Mouse (Mus musculus) intestine, embryonic 14.5 days (tissue): ENCODE data around the gene Cpsf4l. TPM values are rescaled to one million over a fixed set of nuclear protein-coding genes. Genes with fewer than 3 reads are reported as not detected.

Source experiments
- ATAC-seq: fragments of 200-750 bp; cut with Nextera tagmentation; replicated peaks from 2 replicates; pipeline ENCODE4 v1.8.0; 2017; ENCODE audit warnings: low read depth, moderate number of reproducible peaks, moderate TSS enrichment, moderate library complexity; ENCODE audit not compliant: low FRiP score, low TSS enrichment
- DNase-seq: peaks from one replicate; pipeline ENCODE4 v3.0.0-alpha.2; 2018; ENCODE audit warnings: low spot score
- H3K27ac ChIP-seq: fragments of 300-500 bp; sonication (generic); 2 replicates; pipeline ENCODE4 v1.5.1; 2014; ENCODE audit warnings: low read depth, mild to moderate bottlenecking, control low read depth
- H3K27me3 ChIP-seq: fragments of 300-500 bp; sonication (generic); replicated peaks from 2 replicates; pipeline ENCODE4 v1.6.1; 2014; ENCODE audit warnings: low read length, control low read depth; ENCODE audit not compliant: control insufficient read depth, insufficient read depth
- H3K36me3 ChIP-seq: fragments of 300-500 bp; sonication (generic); 2 replicates; pipeline ENCODE4 v1.6.1; 2014; ENCODE audit warnings: low read length, control low read depth; ENCODE audit not compliant: control insufficient read depth, insufficient read depth
- H3K4me1 ChIP-seq: fragments of 300-500 bp; sonication (generic); replicated peaks from 2 replicates; pipeline ENCODE4 v1.6.1; 2014; ENCODE audit warnings: low read length, control low read depth, mixed read lengths; ENCODE audit not compliant: control insufficient read depth, insufficient read depth
- H3K4me2 ChIP-seq: fragments of 300-500 bp; sonication (generic); 2 replicates; pipeline ENCODE4 v1.6.1; 2014; ENCODE audit warnings: low read length
- H3K4me3 ChIP-seq: fragments of 300-500 bp; sonication (generic); 2 replicates; pipeline ENCODE4 v1.5.1; 2014; ENCODE audit warnings: low read depth, low read length, control low read depth, mixed read lengths
- H3K9ac ChIP-seq: fragments of 300-500 bp; sonication (generic); 2 replicates; pipeline ENCODE4 v1.6.1; 2014; ENCODE audit warnings: mild to moderate bottlenecking, low read length
- H3K9me3 ChIP-seq: fragments of 300-500 bp; sonication (generic); 2 replicates; pipeline ENCODE4 v1.6.1; 2016; ENCODE audit warnings: low read length, control low read depth; ENCODE audit not compliant: control insufficient read depth
- WGBS: fragments of 180-500 bp; shearing (Covaris S2); extraction: QIAGEN DNeasy Blood & Tissue Kit; methylation state at CpG from one replicate; pipeline ENCODE4 v1.1.7; 2014; 5-methylcytosine and 5-hydroxymethylcytosine counted together
- polyA plus RNA-seq: library from polyadenylated mRNA; unstranded; fragments of >200 nt; fragmentation: Nextera tagmentation; extraction: Ambion mirVana; gene quantifications from 2 replicates; pipeline ENCODE4 v1.2.1, GENCODE M21; 2014

The Cpsf4l gene
- polyA plus RNA-seq, 1 experiment from 2014 or later, result 0.18 TPM

GRCm38 (mm10) chr11:113750571-113751483 lies 41.0 kb upstream of the Cpsf4l start:
- H3K4me2 ChIP-seq, result peak overlapping the region; percentile 93
- no peaks in the 10 kb centered on the region for H3K9me3 ChIP-seq
- DNase-seq, result peak; percentile 90
- peak overlapping the region; percentile 94 for H3K9ac ChIP-seq
- peak; percentile 53 for ATAC-seq
- peak overlapping the region; percentile 93 for H3K27ac ChIP-seq
- peaks cover 6% of the 10 kb centered on the region; the same call in 1 of the 2 replicates for H3K36me3 ChIP-seq
- H3K27me3 ChIP-seq, result no peaks in the 10 kb centered on the region
- under 1% methylated on average over 58 of the region's 67 CpGs for WGBS
- H3K4me3 ChIP-seq, result peak overlapping the region; percentile 91
- H3K4me1 ChIP-seq, result peaks cover 44% of the 10 kb centered on the region

- WGBS, result under 1% methylated on average over 9 of the region's 9 CpGs
- no peaks in the 10 kb centered on the region for H3K27me3 ChIP-seq
- H3K4me2 ChIP-seq, result peak overlapping the region; percentile 93
- DNase-seq, result peak; percentile 81
- peak overlapping the region; percentile 91 for H3K4me3 ChIP-seq
- peak overlapping the region; percentile 94 for H3K9ac ChIP-seq
- H3K9me3 ChIP-seq, result no peaks in the 10 kb centered on the region
- H3K36me3 ChIP-seq, result peaks cover 10% of the 10 kb centered on the region; the same call in 1 of the 2 replicates
- peak overlapping the region; percentile 93 for H3K27ac ChIP-seq
- ATAC-seq, result peak; percentile 28
- H3K4me1 ChIP-seq, result peaks cover 37% of the 10 kb centered on the region
These were observed 40.0 kb upstream of the Cpsf4l start for GRCm38 (mm10) chr11:113749749-113750351.

- no peak for ATAC-seq
- 7% methylated on average over 21 of the region's 21 CpGs for WGBS
These were observed 39.1 kb upstream of the Cpsf4l start for GRCm38 (mm10) chr11:113748797-113749521.

GRCm38 (mm10) chr11:113747725-113748380 lies 38.0 kb upstream of the Cpsf4l start:
- Histone ChIP-seq H3K27ac (peak overlapping the region; percentile 93; the same call in 1 of the 2 replicates), H3K4me1 (peaks cover 37% of the 10 kb centered on the region), H3K27me3 (no peaks in the 10 kb centered on the region), H3K4me2 (peak overlapping the region; percentile 93), H3K4me3 (peak overlapping the region; percentile 91; the same call in 1 of the 2 replicates), H3K36me3 (peaks cover 13% of the 10 kb centered on the region), H3K9ac (peak overlapping the region; percentile 5; the same call in 1 of the 2 replicates), H3K9me3 (no peaks in the 10 kb centered on the region)
- no peak for ATAC-seq
- no peak for DNase-seq
- WGBS, result 72% methylated on average over 11 of the region's 11 CpGs

More at GRCm38 (mm10) chr11:113748797-113749521, 39.1 kb upstream of the Cpsf4l start:
- Histone ChIP-seq H3K9ac (peak overlapping the region; percentile 94), H3K4me3 (peak overlapping the region; percentile 91), H3K27me3 (no peaks in the 10 kb centered on the region), H3K36me3 (peaks cover 10% of the 10 kb centered on the region; the same call in 1 of the 2 replicates), H3K4me1 (peaks cover 37% of the 10 kb centered on the region), H3K4me2 (peak overlapping the region; percentile 93), H3K27ac (peak overlapping the region; percentile 93), H3K9me3 (no peaks in the 10 kb centered on the region)
- peak; percentile 69 for DNase-seq

- 43% methylated on average over 16 of the region's 16 CpGs for WGBS
- no peak for ATAC-seq
- Histone ChIP-seq H3K9me3 (no peaks in the 10 kb centered on the region), H3K4me2 (peak overlapping the region; percentile 93), H3K27me3 (no peaks in the 10 kb centered on the region), H3K9ac (0 out of 2 replicates have a peak overlapping the region, but pooled peaks have one; percentile 5), H3K27ac (no peak overlapping the region), H3K36me3 (peaks cover 16% of the 10 kb centered on the region), H3K4me3 (peak overlapping the region; percentile 91; the same call in 1 of the 2 replicates), H3K4me1 (peaks cover 32% of the 10 kb centered on the region)
- peak; percentile 72 for DNase-seq
These were observed 37.2 kb upstream of the Cpsf4l start for GRCm38 (mm10) chr11:113747056-113747455.

- ATAC-seq (no peak), DNase-seq (no peak)
- Histone ChIP-seq H3K9me3 (no peaks in the 10 kb centered on the region), H3K4me3 (no peak overlapping the region), H3K4me1 (peaks cover 32% of the 10 kb centered on the region), H3K4me2 (no peak overlapping the region), H3K27me3 (no peaks in the 10 kb centered on the region), H3K36me3 (peaks cover 16% of the 10 kb centered on the region), H3K27ac (no peak overlapping the region), H3K9ac (no peak overlapping the region)
- 59% methylated on average over 4 of the region's 4 CpGs for WGBS
These were observed 36.1 kb upstream of the Cpsf4l start for GRCm38 (mm10) chr11:113745961-113746360.

- Histone ChIP-seq H3K27ac (no peak overlapping the region), H3K36me3 (peaks cover 16% of the 10 kb centered on the region), H3K4me3 (no peak overlapping the region), H3K9me3 (no peaks in the 10 kb centered on the region), H3K4me2 (no peak overlapping the region), H3K4me1 (peaks cover 39% of the 10 kb centered on the region), H3K27me3 (no peaks in the 10 kb centered on the region), H3K9ac (no peak overlapping the region)
- WGBS, result 95% methylated on average over 1 of the region's 1 CpGs
- DNase-seq (no peak), ATAC-seq (no peak)
These were observed 33.2 kb upstream of the Cpsf4l start for GRCm38 (mm10) chr11:113742998-113743397.

- H3K36me3 ChIP-seq, result peaks cover 6% of the 10 kb centered on the region
These were observed 30.3 kb upstream of the Cpsf4l start for GRCm38 (mm10) chr11:113740100-113740499.

More at GRCm38 (mm10) chr11:113740100-113740499, 30.3 kb upstream of the Cpsf4l start:
- no peaks in the 10 kb centered on the region for H3K9me3 ChIP-seq
- DNase-seq, result no peak
- no peak overlapping the region for H3K4me2 ChIP-seq
- no peaks in the 10 kb centered on the region for H3K27me3 ChIP-seq
- H3K27ac ChIP-seq, result no peak overlapping the region
- H3K4me3 ChIP-seq, result no peak overlapping the region
- H3K4me1 ChIP-seq, result peaks cover 39% of the 10 kb centered on the region
- WGBS, result 35% methylated on average over 7 of the region's 7 CpGs
- H3K9ac ChIP-seq, result no peak overlapping the region
- ATAC-seq, result no peak
